Mouse (Mus musculus) limb, embryonic 12.5 days (tissue): Measurements from ENCODE around the gene Olfr297. TPM values are rescaled to one million over a fixed set of nuclear protein-coding genes. Genes with fewer than 3 reads are reported as not detected.

ENCODE experiments used
- ATAC-seq: fragments of 200-750 bp; cut with Nextera tagmentation; 2 replicates; pipeline ENCODE4 v1.8.0; 2017; ENCODE audit warnings: low read depth, moderate TSS enrichment; ENCODE audit not compliant: insufficient number of reproducible peaks, insufficient read depth, low FRiP score, low TSS enrichment
- H3K27ac ChIP-seq: fragments of 300-500 bp; sonication (generic); 2 replicates; pipeline ENCODE4 v1.5.1; 2016; ENCODE audit warnings: mild to moderate bottlenecking, moderate library complexity
- H3K27me3 ChIP-seq: fragments of 300-500 bp; sonication (generic); 2 replicates; pipeline ENCODE4 v1.6.1; 2016; ENCODE audit warnings: mild to moderate bottlenecking, moderate library complexity
- H3K36me3 ChIP-seq: fragments of 300-500 bp; sonication (generic); 2 replicates; pipeline ENCODE4 v1.6.1; 2016; ENCODE audit warnings: mild to moderate bottlenecking, moderate library complexity
- H3K4me1 ChIP-seq: fragments of 300-500 bp; sonication (generic); replicated peaks from 2 replicates; pipeline ENCODE4 v1.6.1; 2016
- H3K4me2 ChIP-seq: fragments of 300-500 bp; sonication (generic); 2 replicates; pipeline ENCODE4 v1.6.1; 2016; ENCODE audit warnings: mild to moderate bottlenecking, moderate library complexity
- H3K4me3 ChIP-seq: fragments of 300-500 bp; sonication (generic); replicated peaks from 2 replicates; pipeline ENCODE4 v1.5.1; 2016; ENCODE audit warnings: mild to moderate bottlenecking
- H3K9ac ChIP-seq: fragments of 300-500 bp; sonication (generic); replicated peaks from 2 replicates; pipeline ENCODE4 v1.6.1; 2016; ENCODE audit warnings: mild to moderate bottlenecking, moderate library complexity
- H3K9me3 ChIP-seq: fragments of 300-500 bp; sonication (generic); 2 replicates; pipeline ENCODE4 v1.6.1; 2016; ENCODE audit warnings: mild to moderate bottlenecking, moderate library complexity
- WGBS: fragments of 180-500 bp; shearing (Covaris S2); methylation state at CpG from one replicate; pipeline ENCODE4 v1.1.7; 2016; 5-methylcytosine and 5-hydroxymethylcytosine counted together
- polyA plus RNA-seq: library from polyadenylated mRNA; unstranded; fragments of >200 nt; fragmentation: Nextera tagmentation; extraction: Ambion mirVana; gene quantifications from 2 replicates; pipeline ENCODE4 v1.2.1, GENCODE M21; 2016

Gene Olfr297
- polyA plus RNA-seq, result not detected in 2 replicates

DNA sequence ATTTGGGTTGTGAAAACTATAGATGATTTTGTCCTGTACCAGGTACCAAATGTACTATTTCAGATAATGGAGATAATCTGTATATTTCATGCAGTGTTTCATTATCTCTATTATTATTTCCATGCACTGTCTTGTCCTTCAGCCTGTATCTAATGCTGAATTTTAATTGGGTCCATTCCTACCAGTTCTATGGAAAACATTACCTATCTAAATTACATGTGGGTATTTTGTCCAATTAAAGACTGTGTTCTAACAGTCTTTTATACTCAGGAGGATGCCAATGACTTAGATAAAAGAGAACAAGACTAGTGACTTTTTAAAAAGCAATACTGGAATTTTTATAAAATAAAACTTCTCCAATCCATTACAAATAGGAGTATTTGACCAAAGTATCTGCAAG, at the start of gene Olfr297:
Olfr297 (plus strand) TSS at position 301 of the 400 bp plus-strand sequence.
- ATAC-seq, result no peak
- no peaks in the 10 kb centered on the region for H3K36me3 ChIP-seq
- H3K4me3 ChIP-seq, result no peak within 1 kb of the TSS
- no peaks in the 10 kb centered on the region for H3K4me1 ChIP-seq
- no peak within 1 kb of the TSS for H3K9ac ChIP-seq
- H3K9me3 ChIP-seq, result no peaks in the 10 kb centered on the region
- no peaks in the 10 kb centered on the region for H3K27me3 ChIP-seq
- H3K27ac ChIP-seq, result no peak within 1 kb of the TSS
- H3K4me2 ChIP-seq, result no peak within 1 kb of the TSS

GRCm38 (mm10) chr7:86492384-86492783, 27.4 kb upstream of the Olfr297 start, which contains the start of gene Olfr298:
Gene Olfr298, minus strand, starts transcription at chr7:86492484.
- no peaks in the 10 kb centered on the region for H3K27me3 ChIP-seq
- 94% methylated on average over 1 of the region's 1 CpGs for WGBS
- ATAC-seq, result no peak
- no peak within 1 kb of the TSS for H3K27ac ChIP-seq
- no peak within 1 kb of the TSS for H3K9ac ChIP-seq
- H3K9me3 ChIP-seq, result no peaks in the 10 kb centered on the region
- H3K4me1 ChIP-seq, result no peaks in the 10 kb centered on the region
- H3K36me3 ChIP-seq, result no peaks in the 10 kb centered on the region
- H3K4me2 ChIP-seq, result no peak within 1 kb of the TSS
- H3K4me3 ChIP-seq, result no peak within 1 kb of the TSS

Other genes starting within 250 kb of the Olfr297 start
- gene Olfr310, start 242.8 kb upstream of the Olfr297 start, polyA plus RNA-seq, result not detected in 2 replicates
- gene Olfr309, start 206.3 kb upstream of the Olfr297 start, polyA plus RNA-seq, result not detected in 2 replicates
- gene Olfr308, start 194.3 kb upstream of the Olfr297 start, polyA plus RNA-seq, result not detected in 2 replicates
- gene Olfr307, start 182.4 kb upstream of the Olfr297 start, polyA plus RNA-seq, result not detected in 2 replicates
- not detected in 2 replicates for gene Olfr305, start 153.0 kb upstream of the Olfr297 start, polyA plus RNA-seq
- not detected in 2 replicates for gene Olfr304, start 133.3 kb upstream of the Olfr297 start, polyA plus RNA-seq
- not detected in 2 replicates for gene Olfr303, start 122.2 kb upstream of the Olfr297 start, polyA plus RNA-seq
- not detected in 2 replicates for gene Olfr301, start 116.1 kb upstream of the Olfr297 start, polyA plus RNA-seq
- gene Olfr299, start 60.0 kb upstream of the Olfr297 start, polyA plus RNA-seq, result not detected in 2 replicates
- gene Olfr298, start 27.5 kb upstream of the Olfr297 start, polyA plus RNA-seq, result not detected in 2 replicates
- not detected in 2 replicates for gene Olfr295, start 63.9 kb downstream of the Olfr297 start, polyA plus RNA-seq
- gene Olfr294, start 96.7 kb downstream of the Olfr297 start, polyA plus RNA-seq, result not detected in 2 replicates
- gene Olfr293, start 129.1 kb downstream of the Olfr297 start, polyA plus RNA-seq, result not detected in 2 replicates
- gene Olfr292, start 168.4 kb downstream of the Olfr297 start, polyA plus RNA-seq, result not detected in 2 replicates